Mouse (Mus musculus) T-helper 17 cell (primary cell): ENCODE data around the gene Set.

ENCODE experiments used
- in situ Hi-C, 2 experiments: fragments of 300-600 bp; cut with MboI, MseI; formaldehyde crosslinking; loops; 1 replicate in 1 of 2; 2 replicates in 1 of 2; pipeline ENCODE4 v1.15.1; 2025; ENCODE audit warnings: high pct_unique_total_duplicates in 2 of 2

Gene Set

DNA sequence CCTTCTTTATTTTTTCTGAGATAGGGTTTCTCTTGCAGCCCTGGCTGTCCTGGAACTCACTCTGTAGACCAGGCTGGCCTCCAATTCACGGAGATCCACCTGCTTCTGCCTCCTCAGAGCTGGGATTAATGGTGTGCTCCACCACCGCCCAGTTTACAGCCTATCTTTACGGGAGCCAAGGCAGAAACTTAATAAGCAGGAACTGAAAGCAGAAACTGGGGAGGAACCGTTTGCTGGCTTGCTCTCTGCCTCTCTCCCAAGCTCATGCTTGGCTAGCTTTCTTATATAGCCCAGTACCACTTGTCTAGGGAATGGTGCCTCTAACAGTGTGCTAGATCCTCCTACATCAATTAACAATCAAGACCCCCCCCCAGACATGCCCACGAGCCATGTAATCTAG lies 26.9 kb downstream of the Set start:
- in situ Hi-C loops = loop anchor here in 1 of 2 experiments (10.0 kb wide), 1 partner anchor 459 kb away; no protein-coding TSS in a partner anchor

DNA sequence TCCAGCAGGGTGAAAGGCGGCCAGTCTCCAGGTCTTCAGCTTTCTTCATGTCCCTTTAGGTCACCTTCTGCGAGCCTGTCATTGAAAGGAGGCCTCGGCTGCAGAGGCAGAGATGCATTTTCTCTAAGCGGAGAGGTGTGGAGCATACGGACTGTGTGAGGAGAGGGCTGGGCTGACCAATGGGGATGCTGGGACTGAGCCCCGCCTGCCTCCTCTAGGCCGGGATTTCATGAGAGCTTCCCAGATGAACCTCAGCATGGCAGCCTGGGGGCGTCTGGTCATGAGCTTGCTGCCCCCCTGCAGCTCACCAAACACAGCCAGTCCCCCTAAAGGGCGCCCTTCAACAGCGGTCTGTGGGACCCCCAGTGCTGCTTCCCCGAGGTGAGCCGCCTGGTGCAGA lies 27.5 kb downstream of the Set start:
- in situ Hi-C loops = loop anchor here in 1 of 2 experiments (10.0 kb wide), 1 partner anchor 460 kb away; no protein-coding TSS in a partner anchor

- in situ Hi-C loops = loop anchor here in 1 of 2 experiments (10.0 kb wide), 1 partner anchor 463 kb away; no protein-coding TSS in a partner anchor
Observed at GRCm38 (mm10) chr2:30087310-30087709, 30.1 kb downstream of the Set start.

DNA sequence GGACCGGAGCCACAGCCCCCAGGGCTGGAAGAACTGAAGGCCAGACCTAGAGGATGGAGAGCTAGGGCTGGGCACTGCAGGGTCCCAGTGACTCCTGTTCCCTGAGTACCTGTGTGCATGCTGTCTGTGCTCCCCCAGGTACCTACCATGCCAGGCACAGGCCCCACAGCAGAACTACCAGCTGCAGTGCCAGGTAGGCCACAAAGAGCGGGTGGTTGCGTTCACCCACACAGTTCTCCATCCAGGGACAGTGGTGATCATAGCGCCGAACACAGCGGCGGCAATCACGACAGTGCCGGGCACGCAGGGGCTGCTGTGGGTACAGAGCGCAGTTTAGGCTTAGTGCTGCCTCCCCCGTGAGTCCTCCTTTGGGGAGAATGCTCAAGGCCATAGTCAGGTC lies 34.3 kb downstream of the Set start:
- in situ Hi-C loops = loop anchor here in 1 of 2 experiments (5.0 kb wide), 1 partner anchor 44 kb away; the partner anchor contains the start of gene Wdr34

GRCm38 (mm10) chr2:30092280-30092918 lies 35.2 kb downstream of the Set start:
- in situ Hi-C loops = loop anchor here in 1 of 2 experiments (5.0 kb wide), 1 partner anchor 45 kb away; the partner anchor contains the start of gene Wdr34

- in situ Hi-C loops = loop anchor here in 1 of 2 experiments (5.0 kb wide), 1 partner anchor 46 kb away; the partner anchor contains the start of gene Wdr34
Observed at GRCm38 (mm10) chr2:30093471-30094207, 36.5 kb downstream of the Set start, which contains the start of gene Zdhhc12. Gene Zdhhc12, minus strand, starts transcription at chr2:30093648.

DNA sequence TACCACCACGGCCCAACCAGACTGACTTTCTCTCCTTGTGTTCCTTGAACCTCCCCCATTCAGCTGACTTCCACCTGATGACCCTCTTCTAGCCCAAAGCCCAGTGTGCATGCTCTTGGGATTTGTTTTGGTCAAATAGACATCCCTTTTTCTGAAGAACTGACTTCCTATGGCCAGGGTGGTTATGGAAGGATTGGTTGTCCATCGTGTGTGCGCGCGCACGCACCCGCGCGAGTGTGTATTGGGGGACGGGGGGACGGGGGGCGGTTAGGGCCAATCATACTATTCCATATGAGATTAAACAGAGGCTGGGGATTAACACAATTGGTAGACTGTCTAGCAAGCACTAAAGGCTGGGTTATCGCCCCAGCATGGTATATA lies 37.0 kb downstream of the Set start:
- in situ Hi-C loops = loop anchor here in 1 of 2 experiments (5.0 kb wide), 1 partner anchor 47 kb away; the partner anchor contains the start of gene Wdr34

- in situ Hi-C loops = loop anchor here in 1 of 2 experiments (5.0 kb wide), 1 partner anchor 54 kb away; no protein-coding TSS in a partner anchor
Observed at GRCm38 (mm10) chr2:30095882-30096527, 38.8 kb downstream of the Set start.

DNA sequence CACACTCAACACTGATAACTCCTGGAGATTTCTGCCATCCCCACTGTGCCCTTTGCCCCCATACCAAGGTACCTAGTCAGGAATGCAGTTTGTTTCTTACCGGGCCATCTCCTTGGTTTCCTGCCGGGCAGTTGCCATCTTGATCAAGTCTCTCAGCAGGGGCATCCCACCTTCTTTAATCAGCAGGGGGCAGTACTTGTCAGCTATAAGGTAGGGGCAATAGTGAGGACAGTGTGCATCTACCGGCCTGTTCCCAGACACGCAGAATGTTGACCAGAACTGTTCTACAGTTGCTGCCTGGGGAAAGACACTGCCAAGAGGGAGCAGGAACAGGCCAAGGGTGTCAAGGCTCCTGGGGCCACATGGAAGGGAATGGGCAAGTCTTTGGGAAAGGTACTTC lies 43.0 kb downstream of the Set start:
- in situ Hi-C loops = loop anchor here (10.0 kb wide), 1 partner anchor 65 kb away; no protein-coding TSS in a partner anchor

- in situ Hi-C loops = loop anchor here (10.0 kb wide), 1 partner anchor 58 kb away; no protein-coding TSS in a partner anchor
Observed at GRCm38 (mm10) chr2:30106364-30106763, 49.2 kb downstream of the Set start.

DNA sequence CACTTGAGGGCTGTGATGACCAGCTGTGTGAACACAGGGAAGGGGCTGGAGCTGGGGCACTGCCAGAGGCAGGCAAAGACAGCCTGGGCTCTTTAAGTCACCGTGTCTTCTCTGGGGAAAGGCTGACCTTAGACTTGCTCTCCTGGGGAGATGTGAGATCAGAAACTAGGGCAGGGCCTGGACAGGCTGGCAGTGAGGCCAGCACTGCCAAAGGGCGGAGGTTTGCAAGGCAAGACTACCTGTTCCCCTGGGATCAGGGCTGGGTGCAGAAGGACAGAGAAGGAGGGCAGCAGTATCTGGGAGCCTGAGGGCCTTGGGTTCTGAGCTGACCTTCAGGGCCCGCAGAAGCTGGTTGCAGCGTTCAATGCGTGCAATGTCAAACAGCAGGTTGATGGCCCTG lies 50.5 kb downstream of the Set start:
- in situ Hi-C loops = loop anchor here (10.0 kb wide), 1 partner anchor 57 kb away; no protein-coding TSS in a partner anchor

GRCm38 (mm10) chr2:30108260-30108659 lies 51.1 kb downstream of the Set start:
- in situ Hi-C loops = loop anchor here (10.0 kb wide), 1 partner anchor 57 kb away; no protein-coding TSS in a partner anchor

GRCm38 (mm10) chr2:30111500-30111899 lies 54.3 kb downstream of the Set start:
- in situ Hi-C loops = no loop called here

- in situ Hi-C loops = no loop called here
Observed at GRCm38 (mm10) chr2:30112564-30112963, 55.4 kb downstream of the Set start.

GRCm38 (mm10) chr2:30119641-30120051 lies 62.5 kb downstream of the Set start:
- in situ Hi-C loops = no loop called here

- in situ Hi-C loops = no loop called here
Observed at GRCm38 (mm10) chr2:30120269-30120668, 63.1 kb downstream of the Set start.
